Mouse (Mus musculus) ES-CJ7 (cell line): ENCODE data around the gene Ndufs2.

ENCODE experiments used
- DNase-seq: peaks from one replicate; pipeline ENCODE4 v3.0.0; 2011; ENCODE audit warnings: low read depth, low spot score

Ndufs2 gene

DNA sequence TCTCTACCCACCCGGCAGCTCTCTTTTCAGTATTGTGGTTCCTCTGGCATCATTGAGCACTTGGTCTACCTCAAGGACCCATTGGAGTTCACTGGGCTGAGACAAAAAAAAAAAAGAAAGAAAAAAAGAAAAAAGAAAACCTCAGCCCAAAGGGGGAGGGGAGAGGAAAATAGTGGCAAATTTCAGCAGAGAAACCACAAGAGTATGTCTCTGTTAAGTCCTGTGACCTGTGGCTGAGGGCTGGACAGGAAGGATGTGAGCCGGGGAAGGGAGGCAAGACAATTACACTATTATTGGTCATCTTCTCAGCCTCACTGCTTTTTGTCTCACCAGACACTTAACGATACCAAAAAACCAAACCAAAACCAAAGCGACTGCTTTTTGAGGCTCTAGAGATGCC lies 19.3 kb downstream of the Ndufs2 start:
- no peak for DNase-seq

DNA sequence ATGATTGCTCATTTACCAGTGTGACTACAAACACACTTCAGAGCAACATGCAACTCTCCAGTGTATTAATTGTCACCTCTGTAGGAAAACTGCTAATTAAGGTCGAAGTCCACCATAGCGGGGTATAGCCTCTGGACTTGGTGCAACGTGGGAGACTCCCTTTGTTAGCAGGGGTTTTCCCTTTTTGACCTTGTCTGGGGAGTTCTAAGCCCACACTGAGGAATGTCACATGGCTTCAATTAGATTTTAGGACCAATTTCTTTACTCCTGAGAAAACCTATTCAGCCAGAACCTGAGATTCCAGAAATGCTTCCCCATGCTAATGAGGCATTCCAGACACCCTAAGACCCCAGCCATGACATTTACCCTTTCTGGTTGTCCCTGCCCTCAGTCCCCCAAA lies 21.0 kb downstream of the Ndufs2 start:
- no peak for DNase-seq

GRCm38 (mm10) chr1:171229750-171230149 lies 21.4 kb downstream of the Ndufs2 start:
- no peak for DNase-seq

GRCm38 (mm10) chr1:171227879-171228278 lies 23.3 kb downstream of the Ndufs2 start:
- DNase-seq: no peak

- DNase-seq: no peak
Measured at GRCm38 (mm10) chr1:171226780-171227179, 24.4 kb downstream of the Ndufs2 start.

GRCm38 (mm10) chr1:171224857-171225256 lies 26.3 kb downstream of the Ndufs2 start, which contains the start of gene Apoa2:
TSS of gene Apoa2 (plus strand) at chr1:171225054.
- DNase-seq: no peak

DNA sequence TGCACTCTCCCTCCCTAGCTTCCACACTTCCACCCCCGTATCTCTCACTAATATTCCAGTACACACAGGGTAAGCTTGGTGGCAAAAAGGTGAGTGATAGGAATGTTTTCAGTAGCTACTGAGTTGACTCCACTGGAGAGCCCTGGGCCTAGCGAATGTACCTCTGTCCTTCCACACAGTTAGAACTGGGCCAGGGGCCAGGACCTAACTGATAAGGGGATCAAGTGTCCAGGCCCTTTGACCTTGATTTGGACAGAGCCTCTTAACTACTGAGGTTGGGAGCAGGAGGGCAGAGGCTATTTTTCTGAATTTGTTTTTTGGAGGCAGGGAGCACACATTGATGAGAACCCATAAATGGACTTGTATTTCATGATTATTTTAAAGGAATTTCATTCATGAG lies 27.4 kb downstream of the Ndufs2 start:
- DNase-seq: no peak

DNA sequence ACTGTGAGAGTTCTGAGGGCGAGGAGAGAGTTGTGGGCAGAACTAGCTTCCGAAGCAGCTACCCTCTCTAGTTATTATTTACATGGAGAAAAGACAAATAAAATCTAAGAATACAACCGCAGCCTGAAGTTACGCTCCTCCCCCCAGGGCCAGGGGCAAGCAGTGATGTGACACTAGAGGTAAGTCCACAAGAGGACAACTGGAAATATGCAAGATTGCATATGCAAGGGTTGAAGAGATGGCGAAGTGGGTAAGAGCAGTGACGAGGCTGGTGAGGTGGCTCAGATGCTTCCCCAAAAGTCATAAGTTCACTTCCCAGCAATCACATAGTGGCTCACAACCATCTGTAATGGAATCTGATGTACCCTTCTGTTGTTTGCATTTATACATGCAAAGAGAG lies 28.0 kb downstream of the Ndufs2 start:
- DNase-seq: no peak

DNA sequence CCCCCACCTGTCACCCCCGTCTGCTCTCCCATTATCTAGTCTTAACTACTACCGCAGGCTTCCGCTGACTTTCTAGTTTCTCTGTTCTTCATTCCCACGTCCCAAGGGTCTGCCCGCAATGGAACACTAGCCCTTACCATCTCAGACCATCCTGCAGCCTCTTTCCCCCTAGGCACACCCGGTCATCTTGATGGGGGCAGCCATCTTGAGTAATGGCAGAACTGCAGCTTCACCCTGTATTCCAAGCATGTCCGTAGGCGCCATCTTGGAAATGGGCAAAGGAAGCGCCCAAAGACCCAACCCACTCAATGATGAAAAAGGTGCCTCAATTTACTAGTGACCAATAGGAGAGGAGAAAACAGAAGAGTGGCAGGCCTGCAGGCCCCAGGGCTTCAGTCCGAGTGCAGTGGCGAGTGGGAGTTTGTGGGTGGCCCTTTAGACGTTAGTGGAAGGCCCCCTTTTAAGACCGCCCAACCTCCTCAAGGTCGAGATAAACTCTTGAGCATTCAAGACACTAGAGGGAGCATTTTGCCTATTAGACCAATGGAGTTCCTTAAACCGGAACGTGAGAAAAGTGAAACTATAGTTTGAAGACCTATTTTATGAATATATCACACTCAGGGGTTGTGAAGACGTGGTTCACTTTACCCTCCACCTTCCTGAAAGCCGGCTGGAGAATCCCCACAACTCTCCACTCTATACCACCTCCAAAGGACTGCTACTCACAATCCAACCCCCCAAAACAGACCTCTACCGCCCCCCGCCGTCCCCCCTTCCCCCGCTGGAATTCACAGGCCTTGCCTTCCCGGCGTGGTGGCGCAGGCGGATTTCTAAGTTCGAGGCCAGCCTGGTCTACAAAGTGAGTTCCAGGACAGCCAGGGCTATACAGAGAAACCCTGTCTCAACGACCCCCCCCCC lies 28.7 kb downstream of the Ndufs2 start, which contains the start of gene Tomm40l:
Gene Tomm40l (minus strand): TSS at position 277 of the 918 bp plus-strand sequence.
- DNase-seq: peak; percentile 100

DNA sequence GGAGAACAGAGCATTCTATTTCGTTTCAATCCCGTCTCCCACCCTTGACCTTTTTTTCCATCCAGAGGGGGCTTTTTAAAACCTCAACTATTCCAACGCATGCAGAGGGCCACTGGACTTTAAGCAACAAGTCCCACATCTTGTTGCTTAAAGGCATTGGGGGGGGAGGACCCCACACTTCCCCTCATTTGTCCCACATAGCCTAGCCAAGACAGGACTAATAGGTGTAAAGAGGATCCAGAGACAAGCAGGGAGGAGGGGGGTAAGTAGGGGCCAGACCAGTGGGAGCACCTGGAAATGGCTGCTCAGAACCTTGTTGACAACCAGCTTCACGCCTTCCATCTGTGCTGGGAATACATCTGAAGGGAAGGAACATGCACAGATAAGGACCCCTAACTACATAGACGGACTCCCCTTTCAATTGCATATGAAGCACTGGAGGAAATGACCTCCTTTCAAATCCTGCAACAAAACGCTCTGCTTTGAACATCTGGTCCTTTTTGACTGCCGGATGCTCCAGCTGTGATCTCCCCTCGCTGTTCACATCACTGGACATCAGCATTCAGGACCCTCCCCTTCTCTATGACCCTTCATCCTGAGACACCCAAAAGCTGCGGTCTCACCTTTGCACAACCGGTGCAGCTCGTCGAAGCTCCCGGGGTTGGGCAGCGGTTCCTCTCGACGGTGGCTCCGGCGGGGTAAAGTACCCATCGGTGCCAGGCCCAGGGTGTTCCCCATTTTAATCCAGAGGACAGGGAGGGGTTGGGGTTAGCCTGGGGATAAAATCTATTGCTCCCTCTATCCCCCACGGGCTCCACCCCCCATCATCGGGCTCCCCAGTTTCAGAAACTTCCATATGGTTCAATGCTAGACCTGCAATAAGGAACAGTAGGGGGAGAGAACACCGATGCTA lies 29.7 kb downstream of the Ndufs2 start:
- DNase-seq: peak; percentile 72

- DNase-seq: peak; percentile 95
Measured at GRCm38 (mm10) chr1:171220871-171221270, 30.3 kb downstream of the Ndufs2 start.

GRCm38 (mm10) chr1:171216241-171216955 lies 34.8 kb downstream of the Ndufs2 start:
- DNase-seq: no peak

GRCm38 (mm10) chr1:171213801-171214496 lies 37.2 kb downstream of the Ndufs2 start, which contains the start of gene Nr1i3:
TSS of gene Nr1i3 (plus strand) at chr1:171213970.
- DNase-seq: no peak

DNA sequence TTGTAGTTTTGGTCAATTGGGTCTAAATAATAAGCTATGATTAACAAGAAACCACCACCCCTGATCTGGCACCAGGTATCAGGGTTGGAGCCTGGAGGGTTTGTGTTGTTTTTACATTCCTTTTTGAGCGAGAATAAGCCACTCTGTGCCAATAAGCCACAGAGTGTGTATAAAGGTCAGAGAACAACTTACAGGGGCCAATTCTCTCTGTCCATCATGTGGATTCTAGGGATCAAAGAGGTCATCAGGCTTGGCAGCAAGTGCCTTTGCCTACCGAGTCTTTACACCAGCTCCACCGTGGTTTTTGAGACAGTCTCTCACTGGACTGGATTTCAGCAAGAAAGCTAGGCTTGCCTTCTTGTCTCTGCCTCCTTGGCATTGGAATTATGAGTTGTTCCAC lies 38.3 kb downstream of the Ndufs2 start:
- DNase-seq: no peak

DNA sequence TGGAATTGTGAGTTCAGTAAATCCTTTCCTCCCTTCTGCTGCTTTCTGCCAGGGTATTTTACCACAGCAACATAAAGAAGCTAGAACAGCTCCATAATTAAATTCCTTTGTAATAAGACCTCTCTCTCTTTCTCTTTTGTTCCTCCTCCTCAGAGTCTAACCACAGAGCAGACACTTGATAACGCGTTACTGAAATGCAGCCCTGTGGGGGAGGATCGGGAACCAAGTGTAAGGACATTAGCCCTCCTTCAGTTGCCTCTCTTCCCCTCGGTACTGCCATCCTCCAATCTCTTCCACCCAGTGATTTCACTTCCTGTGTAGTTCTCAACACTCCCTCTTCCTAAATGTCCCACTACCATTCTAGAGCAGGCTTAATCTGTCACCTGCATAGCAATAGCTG lies 41.8 kb downstream of the Ndufs2 start:
- no peak for DNase-seq

- DNase-seq: no peak
Measured at GRCm38 (mm10) chr1:171205704-171206493, 45.3 kb downstream of the Ndufs2 start.

GRCm38 (mm10) chr1:171204249-171204644 lies 46.9 kb downstream of the Ndufs2 start:
- DNase-seq: no peak

DNA sequence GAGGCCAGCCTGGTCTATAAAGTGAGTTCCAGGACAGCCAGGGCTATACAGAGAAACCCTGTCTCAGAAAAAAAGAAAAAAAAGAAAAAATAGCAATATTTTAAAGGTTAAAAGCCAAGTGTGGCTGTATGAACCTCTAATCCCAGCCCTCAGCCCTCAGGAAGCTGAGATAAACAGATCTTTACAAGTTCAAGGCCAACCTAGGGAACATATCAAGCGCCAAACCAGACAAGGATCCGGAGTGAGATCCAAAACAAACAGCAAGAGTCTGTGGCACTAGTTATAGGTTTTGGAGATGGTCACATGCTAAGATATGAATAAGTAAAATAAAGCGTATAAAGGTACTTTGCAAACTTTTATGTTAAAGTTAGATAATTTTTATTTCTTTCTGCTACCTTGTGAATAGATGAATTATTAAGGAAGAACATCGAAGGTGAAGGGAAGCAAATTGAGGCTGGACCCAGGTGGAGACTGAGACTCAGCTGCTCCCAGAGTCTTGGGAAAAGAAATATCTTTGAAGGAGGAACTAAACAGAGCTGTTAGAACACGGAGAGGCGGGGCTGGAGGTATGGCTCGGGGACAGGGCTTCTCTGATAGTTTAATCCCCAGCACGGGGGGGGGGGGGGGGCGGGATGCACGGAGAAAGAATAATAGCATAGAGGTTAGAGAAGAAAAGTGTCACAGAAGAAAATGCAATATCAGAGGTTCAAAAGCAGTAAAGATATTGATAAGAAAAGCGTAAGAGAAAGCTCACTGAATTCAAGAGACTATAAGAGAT lies 47.5 kb downstream of the Ndufs2 start:
- no peak for DNase-seq

GRCm38 (mm10) chr1:171200769-171201168 lies 50.4 kb downstream of the Ndufs2 start:
- no peak for DNase-seq
